Mouse (Mus musculus) spleen, adult 2 months (tissue): ENCODE results near the gene Orm1.

Experiments
- CTCF ChIP-seq: fragments of 200-500 bp; IDR thresholded peaks from 2 replicates; pipeline ENCODE4 v1.5.1; 2011; ENCODE audit warnings: mild to moderate bottlenecking, inconsistent platforms; ENCODE audit not compliant: insufficient read depth, insufficient read length, insufficient replicate concordance; ENCODE audit errors: extremely low read depth
- POLR2A ChIP-seq: fragments of 200-500 bp; IDR thresholded peaks from 2 replicates; pipeline ENCODE4 v1.6.1; 2011; ENCODE audit warnings: low read depth, low read length, inconsistent platforms

GRCm38 (mm10) chr4:63296263-63296662 is 48.1 kb upstream of the Orm1 start:
- TF ChIP-seq CTCF (no peak), POLR2A (no peak)
